Mouse (Mus musculus) cerebellum, adult 9-11 months (tissue): ENCODE data around the gene Fga.

ENCODE experiments used
- DNase-seq: peaks from one replicate; pipeline ENCODE4 v3.0.0; 2022

The Fga gene

GRCm38 (mm10) chr3:83030331-83030730, 4.5 kb downstream of the Fga start:
- no peak for DNase-seq

- no peak for DNase-seq
Measured at GRCm38 (mm10) chr3:83032746-83033308, 7.0 kb downstream of the Fga start.

GRCm38 (mm10) chr3:83033801-83034200, 7.9 kb downstream of the Fga start:
- DNase-seq: no peak

- DNase-seq: no peak
Measured at GRCm38 (mm10) chr3:83038865-83039264, 13.0 kb downstream of the Fga start.

GRCm38 (mm10) chr3:83039666-83040065, 13.8 kb downstream of the Fga start:
- DNase-seq: no peak

GRCm38 (mm10) chr3:83042451-83042850, 16.6 kb downstream of the Fga start:
- no peak for DNase-seq

GRCm38 (mm10) chr3:83046649-83047048, 20.8 kb downstream of the Fga start:
- no peak for DNase-seq

GRCm38 (mm10) chr3:83049680-83050079, 23.8 kb downstream of the Fga start, which contains the start of gene Fgb:
TSS of gene Fgb (minus strand) at chr3:83049863.
- no peak for DNase-seq

GRCm38 (mm10) chr3:83050661-83051060, 24.8 kb downstream of the Fga start:
- DNase-seq: no peak

- DNase-seq: no peak
Measured at GRCm38 (mm10) chr3:83052102-83052501, 26.2 kb downstream of the Fga start.

GRCm38 (mm10) chr3:83053126-83053525, 27.2 kb downstream of the Fga start:
- DNase-seq: no peak

GRCm38 (mm10) chr3:83053758-83054157, 27.9 kb downstream of the Fga start:
- DNase-seq: no peak

GRCm38 (mm10) chr3:83054759-83055158, 28.9 kb downstream of the Fga start:
- no peak for DNase-seq

GRCm38 (mm10) chr3:83055281-83056038, 29.6 kb downstream of the Fga start, which contains the start of gene Plrg1:
TSS of gene Plrg1 (plus strand) at chr3:83055522.
- DNase-seq: peak; percentile 99

- no peak for DNase-seq
Measured at GRCm38 (mm10) chr3:83057046-83057445, 31.2 kb downstream of the Fga start.

- no peak for DNase-seq
Measured at GRCm38 (mm10) chr3:83067920-83068319, 42.0 kb downstream of the Fga start.

- DNase-seq: no peak
Measured at GRCm38 (mm10) chr3:83068869-83069268, 43.0 kb downstream of the Fga start.

GRCm38 (mm10) chr3:83070231-83070630, 44.4 kb downstream of the Fga start:
- no peak for DNase-seq

- DNase-seq: no peak
Measured at GRCm38 (mm10) chr3:83076563-83076962, 50.7 kb downstream of the Fga start.

GRCm38 (mm10) chr3:83080567-83081055, 54.7 kb downstream of the Fga start:
- peak; percentile 21 for DNase-seq
